Mouse (Mus musculus): Measurements from ENCODE around the gene Timm22.

The Timm22 gene

GRCm38 (mm10) chr11:76427781-76428180 lies 21.0 kb downstream of the Timm22 start:
- no peak for ATAC-seq (ENCODE audit: insufficient number of reproducible peaks, low FRiP score, low TSS enrichment)

GRCm38 (mm10) chr11:76429046-76429445 lies 22.3 kb downstream of the Timm22 start:
- no peak for ATAC-seq (ENCODE audit: insufficient number of reproducible peaks, low FRiP score, low TSS enrichment)

DNA sequence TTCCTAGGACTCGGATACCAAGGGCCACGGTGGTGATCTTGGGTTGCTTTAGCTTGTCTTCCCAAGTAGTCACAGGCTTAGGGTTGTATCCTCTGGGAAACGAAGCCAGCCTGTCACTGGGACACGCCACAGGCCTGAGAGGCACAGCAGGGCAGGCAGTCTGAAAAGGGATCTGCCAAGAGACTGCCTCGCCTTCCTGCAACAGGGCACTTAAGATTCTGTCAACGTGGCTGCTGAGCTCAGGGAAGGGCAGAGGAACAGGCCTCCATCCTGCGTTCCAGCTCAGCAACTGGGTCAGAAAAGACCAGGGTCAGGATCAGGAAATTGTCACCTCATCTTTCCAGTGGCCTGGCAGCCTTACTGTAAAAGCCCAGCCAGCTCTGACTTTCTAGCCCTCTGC lies 22.8 kb downstream of the Timm22 start:
- no peak for ATAC-seq (ENCODE audit: insufficient number of reproducible peaks, low FRiP score, low TSS enrichment)

- ATAC-seq (ENCODE audit: insufficient number of reproducible peaks, low FRiP score, low TSS enrichment), result no peak
These were observed 23.3 kb downstream of the Timm22 start for GRCm38 (mm10) chr11:76429966-76430631.

- no peak for ATAC-seq (ENCODE audit: insufficient number of reproducible peaks, low FRiP score, low TSS enrichment)
These were observed 29.3 kb downstream of the Timm22 start for GRCm38 (mm10) chr11:76436009-76436408.

- ATAC-seq (ENCODE audit: insufficient number of reproducible peaks, low FRiP score, low TSS enrichment), result peak; percentile 56; the same call in 1 of the 2 replicates
These were observed 30.2 kb downstream of the Timm22 start for GRCm38 (mm10) chr11:76436864-76437437.

GRCm38 (mm10) chr11:76439666-76440065 lies 32.9 kb downstream of the Timm22 start:
- no peak for ATAC-seq (ENCODE audit: insufficient number of reproducible peaks, low FRiP score, low TSS enrichment)

GRCm38 (mm10) chr11:76445459-76445858 lies 38.7 kb downstream of the Timm22 start:
- no peak for ATAC-seq (ENCODE audit: insufficient number of reproducible peaks, low FRiP score, low TSS enrichment)

DNA sequence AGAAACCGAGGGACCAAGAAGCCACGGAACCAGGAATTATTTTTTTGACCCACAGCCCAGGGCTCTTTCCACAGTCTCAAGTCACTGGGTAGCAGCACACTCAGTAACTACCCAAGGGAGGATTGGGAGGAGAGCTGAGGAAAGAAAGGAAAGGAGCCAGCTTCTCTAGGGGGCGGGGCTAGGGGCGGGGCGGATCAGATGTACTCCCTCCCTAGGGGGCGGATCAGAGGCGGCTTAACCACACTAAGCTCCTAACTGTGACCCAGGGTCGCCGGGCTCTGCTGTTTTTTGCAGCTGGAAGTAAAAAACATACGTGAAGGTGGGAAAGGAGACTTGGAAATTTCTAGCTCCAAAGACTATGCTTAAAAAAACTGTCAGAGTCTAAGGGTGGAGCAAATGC lies 39.5 kb downstream of the Timm22 start:
- ATAC-seq (ENCODE audit: insufficient number of reproducible peaks, low FRiP score, low TSS enrichment), result no peak

DNA sequence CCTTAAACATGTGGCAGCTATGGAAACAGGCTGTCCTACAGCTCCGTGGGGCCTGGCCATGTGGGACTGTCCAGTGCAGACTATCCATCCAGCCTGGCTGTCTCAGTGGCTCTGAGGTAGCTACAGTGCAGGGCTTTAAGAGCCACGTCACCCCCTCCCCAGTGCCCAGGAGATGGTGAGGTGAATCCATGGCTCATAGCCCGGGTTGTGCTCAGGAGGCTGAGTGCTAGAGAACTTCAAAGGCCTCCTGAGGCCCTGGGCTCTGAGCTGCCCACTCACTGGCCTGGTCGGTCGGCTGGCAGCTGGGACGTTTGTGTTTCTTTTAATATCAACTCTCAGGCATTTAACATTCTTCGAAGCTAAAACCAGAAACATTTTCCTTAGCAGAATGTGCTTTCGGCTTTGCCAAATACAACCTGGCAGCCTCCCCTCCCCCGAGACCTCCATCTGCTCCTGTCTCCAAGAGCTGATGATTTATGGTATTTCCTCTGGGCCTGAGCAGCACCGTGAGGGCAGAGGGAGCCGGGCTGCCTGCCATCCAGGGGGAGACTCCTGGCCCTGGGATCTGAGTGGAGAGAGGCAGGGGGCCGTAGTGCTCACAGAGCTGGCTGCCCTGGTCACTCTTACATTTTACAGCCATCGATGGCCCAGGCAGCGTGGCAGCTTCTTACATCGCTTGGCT lies 42.9 kb downstream of the Timm22 start:
- peak; percentile 57; the same call in 1 of the 2 replicates for ATAC-seq (ENCODE audit: insufficient number of reproducible peaks, low FRiP score, low TSS enrichment)

GRCm38 (mm10) chr11:76450202-76450561 lies 43.4 kb downstream of the Timm22 start:
- ATAC-seq (ENCODE audit: insufficient number of reproducible peaks, low FRiP score, low TSS enrichment), result no peak

- ATAC-seq (ENCODE audit: insufficient number of reproducible peaks, low FRiP score, low TSS enrichment), result no peak
These were observed 47.7 kb downstream of the Timm22 start for GRCm38 (mm10) chr11:76454492-76454891.

- 0 out of 2 replicates have a peak, but pooled peaks have one; percentile 40 for ATAC-seq (ENCODE audit: insufficient number of reproducible peaks, low FRiP score, low TSS enrichment)
These were observed 49.5 kb downstream of the Timm22 start for GRCm38 (mm10) chr11:76456233-76456632.

GRCm38 (mm10) chr11:76456897-76457296 lies 50.1 kb downstream of the Timm22 start:
- ATAC-seq (ENCODE audit: insufficient number of reproducible peaks, low FRiP score, low TSS enrichment), result no peak

GRCm38 (mm10) chr11:76458730-76459129 lies 52.0 kb downstream of the Timm22 start:
- no peak for ATAC-seq (ENCODE audit: insufficient number of reproducible peaks, low FRiP score, low TSS enrichment)

GRCm38 (mm10) chr11:76459489-76459888 lies 52.7 kb downstream of the Timm22 start:
- ATAC-seq (ENCODE audit: insufficient number of reproducible peaks, low FRiP score, low TSS enrichment), result no peak

DNA sequence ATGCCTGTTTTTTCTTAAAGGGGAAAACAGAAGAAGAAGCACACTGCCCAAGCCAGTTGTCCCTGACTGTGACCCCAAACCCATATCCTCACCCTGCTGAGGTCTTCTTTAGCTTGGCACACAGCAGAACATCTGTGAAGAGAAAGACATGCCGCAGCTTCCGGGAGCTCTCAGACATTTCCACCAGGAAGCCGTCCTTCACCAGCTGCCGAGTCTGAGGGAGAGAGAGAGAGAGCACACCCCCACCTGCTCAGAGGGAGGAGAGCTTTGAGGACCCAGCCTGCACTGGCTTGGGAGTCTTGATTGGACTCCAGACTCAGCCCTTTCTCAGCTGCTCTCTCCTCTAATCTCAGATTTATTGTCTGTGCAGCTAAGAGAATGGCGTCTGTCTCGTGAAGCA lies 54.4 kb downstream of the Timm22 start:
- no peak for ATAC-seq (ENCODE audit: insufficient number of reproducible peaks, low FRiP score, low TSS enrichment)

- ATAC-seq (ENCODE audit: insufficient number of reproducible peaks, low FRiP score, low TSS enrichment), result no peak
These were observed 54.9 kb downstream of the Timm22 start for GRCm38 (mm10) chr11:76461696-76462095.

- ATAC-seq (ENCODE audit: insufficient number of reproducible peaks, low FRiP score, low TSS enrichment), result no peak
These were observed 59.1 kb downstream of the Timm22 start for GRCm38 (mm10) chr11:76465879-76466278.
